Mouse (Mus musculus): ENCODE data around the gene Cacna1i.

DNA sequence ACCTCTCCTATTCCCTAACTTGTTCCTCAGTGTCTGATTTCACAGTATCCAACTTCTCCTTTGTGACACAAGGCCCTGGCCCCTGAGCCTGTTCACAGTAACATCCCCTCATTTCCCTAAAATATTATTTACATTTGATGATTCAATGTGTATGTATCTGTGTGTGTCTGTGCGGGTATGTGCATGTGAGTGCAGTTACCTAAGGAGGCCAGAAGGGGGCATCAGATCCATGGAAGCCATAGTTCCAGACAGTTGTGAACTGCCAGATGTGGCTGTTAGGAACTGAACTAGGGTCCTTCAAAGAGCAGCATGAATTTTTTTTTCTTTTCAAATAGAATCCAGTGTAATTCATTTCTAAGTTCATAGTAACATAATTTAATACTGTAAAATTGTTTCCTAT, 10.1 kb downstream of the Cacna1i start:
- TF ChIP-seq CTCF (IDR thresholded peaks at IDR 0.05; ENCODE audit: low read depth) (no peak), EP300 (IDR thresholded peaks at IDR 0.05; ENCODE audit: low read depth) (no peak)

Data from heart, postnatal 0 days (tissue).